Mouse (Mus musculus) kidney, embryonic 16.5 days (tissue): ENCODE measurements at regions not wholly inside any gene's neighbourhood (a gene's known extent, or its start where the extent isn't known, plus 50 kb on each side); places are given as distances from the start of the nearest gene placed in this dataset.

Experiments
- ATAC-seq: fragments of 200-750 bp; cut with Nextera tagmentation; 2 replicates; pipeline ENCODE4 v1.8.0; 2017; ENCODE audit warnings: moderate TSS enrichment; ENCODE audit not compliant: low FRiP score, low TSS enrichment
- H3K27ac ChIP-seq: fragments of 300-500 bp; sonication (generic); 2 replicates; pipeline ENCODE4 v1.5.1; 2014; ENCODE audit warnings: low read length
- H3K27me3 ChIP-seq: fragments of 300-500 bp; sonication (generic); 2 replicates; pipeline ENCODE4 v1.6.1; 2014; ENCODE audit warnings: low read length, control low read depth, mixed read lengths; ENCODE audit not compliant: insufficient read depth
- H3K36me3 ChIP-seq: fragments of 300-500 bp; sonication (generic); 2 replicates; pipeline ENCODE4 v1.6.1; 2014; ENCODE audit warnings: low read length, control low read depth, mixed read lengths; ENCODE audit not compliant: insufficient read depth
- H3K4me1 ChIP-seq: fragments of 300-500 bp; sonication (generic); 2 replicates; pipeline ENCODE4 v1.6.1; 2014; ENCODE audit warnings: low read length, control low read depth, mixed read lengths; ENCODE audit not compliant: insufficient read depth
- H3K4me2 ChIP-seq: fragments of 300-500 bp; sonication (generic); replicated peaks from 2 replicates; pipeline ENCODE4 v1.6.1; 2014; ENCODE audit warnings: low read depth, low read length
- H3K4me3 ChIP-seq: fragments of 300-500 bp; sonication (generic); 2 replicates; pipeline ENCODE4 v1.5.1; 2014; ENCODE audit warnings: mild to moderate bottlenecking, low read length
- H3K9ac ChIP-seq: fragments of 300-500 bp; sonication (generic); replicated peaks from 2 replicates; pipeline ENCODE4 v1.6.1; 2014; ENCODE audit warnings: low read length
- H3K9me3 ChIP-seq: fragments of 300-500 bp; sonication (generic); 2 replicates; pipeline ENCODE4 v1.6.1; 2016; ENCODE audit warnings: low read length, control low read depth
- WGBS: fragments of 180-500 bp; shearing (Covaris S2); extraction: QIAGEN DNeasy Blood & Tissue Kit; methylation state at CpG from one replicate; pipeline ENCODE4 v1.1.7; 2014; 5-methylcytosine and 5-hydroxymethylcytosine counted together

DNA sequence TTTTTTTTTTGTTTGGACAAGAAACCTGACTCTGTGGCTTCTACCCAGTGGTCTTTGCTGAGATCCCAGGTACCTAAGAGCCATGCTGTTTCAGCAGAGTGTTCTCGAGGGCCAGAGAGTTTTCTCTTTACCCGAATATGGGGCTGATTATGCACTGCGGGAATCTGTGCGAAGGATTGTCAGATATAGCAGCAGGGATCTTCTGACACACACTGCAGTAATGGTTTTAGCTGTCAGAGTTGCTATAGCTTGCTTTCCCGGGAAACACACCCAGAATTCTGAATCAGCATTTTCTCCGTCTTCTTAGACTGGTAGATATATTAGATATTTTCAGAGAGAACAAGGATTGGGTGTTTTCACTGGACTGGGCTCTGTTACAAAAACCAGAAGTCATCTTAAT, 197.1 kb downstream of the Sec16b start:
- Histone ChIP-seq H3K4me1 (no peaks in the 10 kb centered on the region), H3K27me3 (no peaks in the 10 kb centered on the region), H3K36me3 (no peaks in the 10 kb centered on the region), H3K9me3 (no peaks in the 10 kb centered on the region), H3K9ac (no peak overlapping the region), H3K27ac (no peak overlapping the region), H3K4me3 (no peak overlapping the region), H3K4me2 (no peak overlapping the region)
- ATAC-seq, result no peak
- 70% methylated on average over 6 of the region's 6 CpGs for WGBS

DNA sequence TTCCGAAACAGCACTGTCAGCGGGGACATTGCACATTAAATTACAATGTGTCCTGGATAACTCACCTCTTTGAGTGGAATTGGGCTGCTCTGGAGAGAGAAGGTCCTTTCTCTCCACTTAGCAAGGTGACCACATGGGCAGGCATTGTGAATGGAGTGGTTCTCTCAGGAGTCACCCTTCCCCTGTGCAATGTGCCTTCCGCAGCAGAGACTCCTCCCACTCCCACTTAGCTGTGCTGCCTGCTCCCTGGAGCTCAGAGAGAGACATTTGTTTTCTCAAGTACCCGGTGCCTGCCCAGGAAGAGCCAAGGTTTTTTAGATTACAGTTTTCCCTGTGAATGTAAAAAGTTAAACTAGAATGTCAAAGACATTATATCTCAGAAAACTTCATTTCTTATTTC, 198.8 kb downstream of the Sec16b start:
- ATAC-seq, result no peak
- WGBS, result 42% methylated on average over 4 of the region's 4 CpGs
- H3K4me1 ChIP-seq, result no peaks in the 10 kb centered on the region
- no peaks in the 10 kb centered on the region for H3K36me3 ChIP-seq
- no peak overlapping the region for H3K27ac ChIP-seq
- no peak overlapping the region for H3K4me2 ChIP-seq
- H3K27me3 ChIP-seq, result no peaks in the 10 kb centered on the region
- H3K4me3 ChIP-seq, result no peak overlapping the region
- H3K9me3 ChIP-seq, result no peaks in the 10 kb centered on the region
- H3K9ac ChIP-seq, result no peak overlapping the region

DNA sequence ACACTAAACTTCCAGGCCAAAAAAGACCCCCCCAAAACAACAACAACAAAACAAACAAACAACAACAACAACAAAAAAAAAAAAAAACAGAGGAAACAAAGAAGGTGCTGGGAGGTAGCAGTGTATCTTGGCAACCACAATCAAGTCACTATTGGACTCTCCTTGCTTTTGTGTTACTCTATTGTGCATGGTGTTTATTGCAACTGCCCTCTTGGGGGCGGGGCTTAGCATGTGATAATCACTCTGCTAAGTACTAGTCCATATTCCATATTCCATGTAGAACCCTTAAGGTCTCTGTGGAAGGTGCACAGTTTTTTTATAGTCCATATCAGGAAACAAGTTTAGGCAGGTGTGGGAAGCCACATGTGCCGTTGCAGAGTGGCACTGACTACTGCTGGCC, 200.7 kb downstream of the Sec16b start:
- no peak overlapping the region for H3K4me2 ChIP-seq
- WGBS, result 87% methylated on average over 2 of the region's 2 CpGs

DNA sequence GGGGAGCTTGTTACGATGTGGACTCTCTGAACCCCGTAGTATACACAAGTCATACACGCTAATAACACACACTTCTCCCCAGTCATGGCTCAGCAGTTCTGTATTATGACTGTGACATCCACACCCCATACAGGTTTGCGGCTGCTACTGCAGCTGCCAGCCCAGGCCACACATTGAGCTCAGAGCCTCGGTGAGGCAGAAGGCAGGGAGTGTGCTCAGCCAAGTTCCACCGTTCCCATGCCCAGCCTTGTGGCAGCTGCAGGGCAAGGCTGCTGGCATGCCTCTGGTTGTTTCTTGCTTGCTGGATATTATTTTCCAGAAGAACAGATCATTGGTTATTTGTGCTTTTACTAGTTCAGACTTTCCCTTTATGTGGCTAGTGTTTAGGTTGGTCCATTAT, 202.6 kb downstream of the Sec16b start:
- Histone ChIP-seq H3K4me1 (no peaks in the 10 kb centered on the region), H3K9ac (no peak overlapping the region), H3K4me3 (no peak overlapping the region), H3K27ac (no peak overlapping the region), H3K36me3 (no peaks in the 10 kb centered on the region), H3K9me3 (no peaks in the 10 kb centered on the region), H3K27me3 (no peaks in the 10 kb centered on the region), H3K4me2 (no peak overlapping the region)
- ATAC-seq, result no peak
- 72% methylated on average over 6 of the region's 6 CpGs for WGBS

More for the DNA sequence above, 200.7 kb downstream of the Sec16b start:
- no peaks in the 10 kb centered on the region for H3K27me3 ChIP-seq
- no peak overlapping the region for H3K4me3 ChIP-seq
- H3K9ac ChIP-seq, result no peak overlapping the region
- H3K27ac ChIP-seq, result no peak overlapping the region
- no peaks in the 10 kb centered on the region for H3K9me3 ChIP-seq
- no peak for ATAC-seq
- H3K36me3 ChIP-seq, result no peaks in the 10 kb centered on the region
- H3K4me1 ChIP-seq, result no peaks in the 10 kb centered on the region

DNA sequence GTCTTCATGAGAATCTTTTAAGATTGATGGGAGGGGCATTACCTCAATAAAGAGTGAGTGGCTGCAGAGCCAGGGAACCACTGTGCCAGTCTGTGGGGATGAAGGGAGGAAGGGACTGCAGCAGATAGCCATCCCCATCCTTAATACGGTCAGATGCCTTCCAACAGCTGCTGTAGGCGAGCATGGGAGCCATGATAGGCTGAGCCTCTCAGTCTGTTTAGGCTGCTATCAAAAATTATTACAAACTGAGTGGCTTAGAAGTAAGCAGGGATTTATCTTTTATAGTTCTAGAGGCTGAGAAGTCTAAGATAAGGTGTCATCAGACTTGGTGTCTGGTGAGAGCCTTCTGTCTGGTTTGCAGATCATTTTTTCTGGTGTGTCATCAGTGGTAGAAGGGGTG, 204.3 kb downstream of the Sec16b start:
- Histone ChIP-seq H3K4me1 (no peaks in the 10 kb centered on the region), H3K9me3 (no peaks in the 10 kb centered on the region), H3K4me2 (no peak overlapping the region), H3K36me3 (no peaks in the 10 kb centered on the region), H3K9ac (no peak overlapping the region), H3K27me3 (no peaks in the 10 kb centered on the region), H3K27ac (no peak overlapping the region), H3K4me3 (no peak overlapping the region)
- WGBS, result 80% methylated on average over 2 of the region's 2 CpGs
- ATAC-seq, result no peak

DNA sequence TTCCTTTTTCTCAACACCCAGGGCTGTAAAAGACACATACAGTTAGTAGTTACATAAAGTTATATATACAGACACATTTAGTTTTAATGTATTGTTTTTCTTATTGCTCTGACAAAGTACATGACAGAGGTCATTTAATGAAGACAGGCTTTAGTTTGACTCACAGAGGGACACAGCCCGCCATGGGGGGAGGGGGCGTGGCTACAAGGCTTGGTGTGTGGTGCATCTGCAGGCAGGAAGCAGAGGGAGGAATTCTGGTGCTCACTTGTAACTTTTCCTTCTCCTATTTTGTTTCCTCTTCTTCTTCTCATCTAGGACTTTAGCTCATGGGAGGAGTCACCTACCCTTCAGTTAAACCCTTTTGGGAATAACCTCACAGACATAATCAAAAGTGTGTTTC, 206.0 kb downstream of the Sec16b start:
- Histone ChIP-seq H3K27ac (no peak overlapping the region), H3K9ac (no peak overlapping the region), H3K4me2 (no peak overlapping the region), H3K36me3 (no peaks in the 10 kb centered on the region), H3K9me3 (no peaks in the 10 kb centered on the region), H3K4me1 (no peaks in the 10 kb centered on the region), H3K4me3 (no peak overlapping the region), H3K27me3 (no peaks in the 10 kb centered on the region)
- no peak for ATAC-seq
- WGBS, result 43% methylated on average over 2 of the region's 2 CpGs

DNA sequence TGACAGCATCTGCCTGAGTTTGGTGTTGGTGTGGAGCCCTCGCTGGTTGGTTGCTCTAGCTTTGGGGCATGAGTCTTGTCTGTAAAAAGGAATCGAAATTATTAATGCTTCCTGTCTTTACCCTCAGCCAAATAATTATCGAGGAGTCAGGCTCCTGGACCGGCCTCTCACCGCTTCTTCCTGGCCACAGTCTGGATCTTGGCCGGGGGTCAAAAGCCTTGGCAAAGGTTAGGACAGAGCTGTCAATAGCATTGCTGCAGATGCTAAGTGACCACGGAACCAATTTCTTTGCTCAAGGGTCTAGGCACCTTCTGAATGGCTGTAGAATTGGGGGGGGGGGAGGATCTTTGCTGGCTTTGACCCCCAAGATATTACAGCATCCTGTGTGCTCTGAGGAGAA, 207.3 kb downstream of the Sec16b start:
- no peak for ATAC-seq
- Histone ChIP-seq H3K9ac (no peak overlapping the region), H3K4me1 (no peaks in the 10 kb centered on the region), H3K27ac (no peak overlapping the region), H3K4me3 (no peak overlapping the region), H3K9me3 (no peaks in the 10 kb centered on the region), H3K4me2 (no peak overlapping the region), H3K36me3 (no peaks in the 10 kb centered on the region), H3K27me3 (no peaks in the 10 kb centered on the region)
- WGBS, result 87% methylated on average over 7 of the region's 7 CpGs

DNA sequence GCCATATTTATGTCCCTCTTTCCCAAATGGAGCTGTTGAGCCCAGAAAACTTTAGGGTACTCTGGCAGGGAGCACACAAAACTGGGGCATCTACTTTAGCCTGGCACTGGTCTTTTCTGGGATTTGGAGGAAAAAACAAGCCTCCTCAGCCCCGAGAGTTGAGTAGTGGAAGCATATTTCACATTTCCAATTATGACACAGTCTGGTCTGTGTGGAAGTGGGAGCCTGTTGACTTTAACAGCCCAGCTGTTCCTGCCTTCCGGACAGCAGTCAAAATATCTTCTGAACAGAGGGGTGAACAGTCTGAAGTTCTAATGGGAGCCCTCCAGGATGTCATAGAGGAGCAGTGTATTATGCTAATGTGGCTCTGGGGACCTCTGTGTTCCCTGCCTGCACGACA, 209.1 kb downstream of the Sec16b start:
- WGBS, result 53% methylated on average over 3 of the region's 3 CpGs
- no peak for ATAC-seq
- Histone ChIP-seq H3K4me3 (no peak overlapping the region), H3K27me3 (no peaks in the 10 kb centered on the region), H3K9ac (no peak overlapping the region), H3K4me1 (no peaks in the 10 kb centered on the region), H3K9me3 (no peaks in the 10 kb centered on the region), H3K27ac (no peak overlapping the region), H3K4me2 (no peak overlapping the region), H3K36me3 (no peaks in the 10 kb centered on the region)

DNA sequence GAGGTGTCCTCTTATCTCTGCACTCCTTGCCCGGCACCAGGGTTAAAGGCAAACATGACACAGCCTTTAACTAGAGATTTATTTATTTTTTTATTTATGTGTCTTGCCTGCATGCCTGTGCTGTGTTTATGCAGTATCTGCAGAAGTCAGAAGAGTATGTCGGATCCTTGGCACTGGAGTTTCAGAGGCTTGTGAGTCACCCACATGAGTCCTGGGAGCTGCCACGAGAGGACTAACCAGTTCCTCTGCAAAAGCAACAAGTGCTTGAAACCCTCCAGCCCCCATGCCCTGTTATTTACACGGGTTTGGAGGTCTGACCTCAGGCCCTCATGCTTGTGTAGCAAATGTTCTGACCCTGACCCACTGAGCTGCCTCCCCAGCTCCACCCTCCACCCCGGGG, 210.6 kb downstream of the Sec16b start:
- Histone ChIP-seq H3K4me1 (no peaks in the 10 kb centered on the region), H3K4me3 (no peak overlapping the region), H3K27me3 (no peaks in the 10 kb centered on the region), H3K9me3 (no peaks in the 10 kb centered on the region), H3K36me3 (no peaks in the 10 kb centered on the region), H3K9ac (no peak overlapping the region), H3K4me2 (no peak overlapping the region), H3K27ac (no peak overlapping the region)
- ATAC-seq, result no peak
- WGBS, result 44% methylated on average over 5 of the region's 5 CpGs

DNA sequence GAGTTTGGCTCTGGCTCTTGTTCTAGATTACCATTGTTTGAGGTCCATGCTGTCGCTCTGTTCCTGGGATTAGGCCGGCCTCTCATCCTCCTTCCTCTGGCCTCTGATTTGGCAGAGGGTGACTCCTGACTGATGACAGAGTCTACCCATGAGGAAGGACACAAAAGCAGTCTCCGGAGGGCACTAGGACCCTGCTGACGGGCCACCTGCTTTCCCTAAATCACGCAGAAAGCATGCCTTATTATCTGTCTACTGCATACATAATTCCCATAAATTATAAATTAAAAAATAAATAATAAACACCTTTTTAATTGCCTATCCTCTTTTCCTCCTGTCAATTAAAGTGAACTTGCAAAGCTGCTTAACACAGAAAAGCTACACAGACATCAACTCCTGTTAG, 215.4 kb downstream of the Sec16b start:
- Histone ChIP-seq H3K4me1 (no peaks in the 10 kb centered on the region), H3K9me3 (no peaks in the 10 kb centered on the region), H3K27me3 (no peaks in the 10 kb centered on the region), H3K9ac (no peak overlapping the region), H3K27ac (no peak overlapping the region), H3K4me3 (no peak overlapping the region), H3K36me3 (no peaks in the 10 kb centered on the region), H3K4me2 (no peak overlapping the region)
- 90% methylated on average over 5 of the region's 5 CpGs for WGBS
- no peak for ATAC-seq

DNA sequence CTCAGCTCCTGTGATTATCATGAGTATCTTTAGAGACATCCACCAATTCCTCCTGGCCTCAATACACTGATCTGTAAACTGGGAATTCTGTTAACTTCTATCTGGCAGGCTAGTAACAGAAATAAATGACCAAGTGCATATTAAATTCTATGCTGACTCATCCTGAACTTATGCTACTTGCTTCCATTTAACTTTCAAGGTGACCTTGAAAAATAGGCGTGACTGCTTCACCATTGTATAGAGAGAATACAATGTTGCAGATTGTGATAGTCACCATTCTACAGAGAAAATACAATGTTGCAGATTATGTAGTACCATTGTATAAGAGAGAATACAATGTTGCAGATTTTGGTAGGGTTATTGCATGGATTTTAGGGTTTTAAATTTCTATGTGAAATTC, 224.6 kb downstream of the Sec16b start:
- no peak overlapping the region for H3K9ac ChIP-seq
- WGBS, result 96% methylated on average over 1 of the region's 1 CpGs
- no peak overlapping the region for H3K4me2 ChIP-seq
- no peaks in the 10 kb centered on the region for H3K27me3 ChIP-seq
- no peaks in the 10 kb centered on the region for H3K36me3 ChIP-seq
- no peak overlapping the region for H3K4me3 ChIP-seq
- H3K4me1 ChIP-seq, result no peaks in the 10 kb centered on the region
- H3K9me3 ChIP-seq, result no peaks in the 10 kb centered on the region
- no peak for ATAC-seq
- H3K27ac ChIP-seq, result no peak overlapping the region
